Mouse (Mus musculus): ENCODE results near the gene Pcolce2.
"Not testable (repeated sequence)": the region's sequence is repeated elsewhere in the genome, so short reads cannot be mapped to it uniquely, and the experiment has no call there.

Gene Pcolce2

GRCm38 (mm10) chr9:95637271-95638181 lies at the start of gene Pcolce2:
Gene Pcolce2 (plus strand): TSS chr9:95637601.
- DNase-seq (ENCODE audit: low read depth in 2 of 2, low spot score in 2 of 2), result no peak

- no peak for DNase-seq (ENCODE audit: low read depth in 2 of 2, low spot score in 2 of 2)
Observed at GRCm38 (mm10) chr9:95588070-95588469, 49.3 kb upstream of the Pcolce2 start.

GRCm38 (mm10) chr9:95594291-95594690 lies 43.1 kb upstream of the Pcolce2 start:
- no peak for DNase-seq (ENCODE audit: low read depth in 2 of 2, low spot score in 2 of 2)

GRCm38 (mm10) chr9:95597466-95598178 lies 39.8 kb upstream of the Pcolce2 start:
- DNase-seq (ENCODE audit: low read depth in 2 of 2, low spot score in 2 of 2), result no peak

GRCm38 (mm10) chr9:95598179-95598721 lies 39.2 kb upstream of the Pcolce2 start:
- DNase-seq (ENCODE audit: low read depth in 2 of 2, low spot score in 2 of 2), result no peak

GRCm38 (mm10) chr9:95599399-95599798 lies 38.0 kb upstream of the Pcolce2 start:
- DNase-seq (ENCODE audit: low read depth in 2 of 2, low spot score in 2 of 2), result no peak

GRCm38 (mm10) chr9:95602849-95603248 lies 34.6 kb upstream of the Pcolce2 start:
- no peak for DNase-seq (ENCODE audit: low read depth in 2 of 2, low spot score in 2 of 2)

GRCm38 (mm10) chr9:95603316-95603715 lies 34.1 kb upstream of the Pcolce2 start:
- DNase-seq (ENCODE audit: low read depth in 2 of 2, low spot score in 2 of 2), result no peak

- no peak for DNase-seq (ENCODE audit: low read depth in 2 of 2, low spot score in 2 of 2)
Observed at GRCm38 (mm10) chr9:95607196-95607595, 30.2 kb upstream of the Pcolce2 start.

- no peak for DNase-seq (ENCODE audit: low read depth in 2 of 2, low spot score in 2 of 2)
Observed at GRCm38 (mm10) chr9:95612246-95612768, 25.1 kb upstream of the Pcolce2 start.

GRCm38 (mm10) chr9:95613426-95614127 lies 23.8 kb upstream of the Pcolce2 start:
- DNase-seq (ENCODE audit: low read depth in 2 of 2, low spot score in 2 of 2), result no peak

GRCm38 (mm10) chr9:95614861-95615615 lies 22.4 kb upstream of the Pcolce2 start:
- no peak for DNase-seq (ENCODE audit: low read depth in 2 of 2, low spot score in 2 of 2)

- no peak for DNase-seq (ENCODE audit: low read depth in 2 of 2, low spot score in 2 of 2)
Observed at GRCm38 (mm10) chr9:95615961-95616360, 21.4 kb upstream of the Pcolce2 start.

GRCm38 (mm10) chr9:95618572-95618971 lies 18.8 kb upstream of the Pcolce2 start:
- DNase-seq (ENCODE audit: low read depth in 2 of 2, low spot score in 2 of 2), result no peak

GRCm38 (mm10) chr9:95624072-95624471 lies 13.3 kb upstream of the Pcolce2 start:
- DNase-seq (ENCODE audit: low read depth in 2 of 2, low spot score in 2 of 2), result no peak

GRCm38 (mm10) chr9:95628439-95628948 lies 8.9 kb upstream of the Pcolce2 start:
- DNase-seq (ENCODE audit: low read depth in 2 of 2, low spot score in 2 of 2), result no peak

GRCm38 (mm10) chr9:95629561-95629960 lies 7.8 kb upstream of the Pcolce2 start:
- DNase-seq (ENCODE audit: low read depth in 2 of 2, low spot score in 2 of 2), result not testable (repeated sequence)

- DNase-seq (ENCODE audit: low read depth in 2 of 2, low spot score in 2 of 2), result no peak
Observed at GRCm38 (mm10) chr9:95636395-95636794, 1.0 kb upstream of the Pcolce2 start.

GRCm38 (mm10) chr9:95639919-95640318 lies 2.5 kb downstream of the Pcolce2 start:
- no peak for DNase-seq (ENCODE audit: low read depth in 2 of 2, low spot score in 2 of 2)

- no peak for DNase-seq (ENCODE audit: low read depth in 2 of 2, low spot score in 2 of 2)
Observed at GRCm38 (mm10) chr9:95645926-95646325, 8.5 kb downstream of the Pcolce2 start.
